Mouse (Mus musculus) skeletal muscle tissue, adult 2 months (tissue): Measurements from ENCODE around the gene Diexf.

Experiments
- DNase-seq: peaks from one replicate; pipeline ENCODE4 v3.0.0-alpha.2; 2012; ENCODE audit warnings: low read depth, low spot score

Gene Diexf

DNA sequence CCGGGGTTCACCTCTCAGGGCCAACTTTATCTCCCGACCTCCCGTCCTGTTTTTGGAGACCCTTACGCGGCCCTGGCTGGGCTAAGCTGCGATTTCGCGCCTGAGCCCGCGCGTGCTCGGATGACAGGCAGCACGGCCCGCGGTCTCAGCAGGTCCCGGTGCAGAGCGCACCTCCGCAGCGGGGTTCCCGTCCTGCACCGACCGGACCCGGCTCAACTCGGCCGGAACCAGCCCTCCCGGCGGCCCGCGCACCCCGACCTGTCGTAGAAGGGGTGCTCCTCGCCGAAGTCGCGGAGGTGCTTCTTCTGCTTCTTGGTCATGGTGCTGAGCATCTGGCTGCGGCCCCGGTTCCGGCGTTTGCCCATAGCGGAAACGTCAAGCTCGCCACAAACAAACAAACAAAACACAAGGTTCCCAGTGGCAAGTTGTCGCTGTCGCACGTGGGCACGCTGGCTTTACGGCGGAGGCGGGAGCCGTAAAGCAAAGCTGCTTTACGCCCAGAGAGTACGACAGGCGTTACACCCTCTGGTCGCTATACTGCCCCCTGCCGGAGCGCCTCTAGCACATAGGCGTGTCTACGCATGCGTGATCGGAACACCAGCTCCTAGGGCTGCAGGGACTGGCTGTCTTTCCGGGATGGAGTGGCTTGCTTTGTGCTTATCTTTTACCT is at the start of gene Diexf:
Gene Diexf, minus strand, starts transcription at position 487 of the 670 bp plus-strand sequence.
- peak; percentile 98 for DNase-seq

DNA sequence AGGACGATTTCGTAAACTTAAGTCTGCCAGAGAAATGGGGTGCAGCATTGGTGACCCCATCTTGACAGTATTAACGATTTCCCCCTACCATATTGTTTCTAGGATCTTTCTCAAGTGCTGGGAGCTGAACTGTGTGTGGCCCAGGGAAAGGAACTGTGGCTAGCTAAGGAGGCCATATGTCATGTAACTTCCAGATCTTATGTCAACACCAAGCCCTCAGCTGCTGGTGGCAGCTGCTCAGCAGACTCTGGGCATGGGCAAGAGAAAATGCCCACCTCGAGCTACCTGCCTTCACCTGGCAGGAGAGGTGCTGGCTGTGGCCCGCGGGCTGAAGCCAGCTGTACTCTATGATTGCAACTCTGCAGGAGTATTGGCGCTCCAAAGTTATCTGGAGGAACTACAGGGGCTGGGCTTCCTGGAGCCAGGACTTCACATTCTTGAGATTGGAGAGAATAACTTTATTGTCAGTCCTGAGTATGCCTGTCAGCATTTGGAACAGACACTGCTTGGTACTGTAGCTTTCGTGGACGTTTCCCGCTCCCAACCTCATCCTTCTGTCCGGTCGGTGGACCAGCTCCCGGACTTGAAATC is 44.2 kb upstream of the Diexf start:
- DNase-seq: no peak

DNA sequence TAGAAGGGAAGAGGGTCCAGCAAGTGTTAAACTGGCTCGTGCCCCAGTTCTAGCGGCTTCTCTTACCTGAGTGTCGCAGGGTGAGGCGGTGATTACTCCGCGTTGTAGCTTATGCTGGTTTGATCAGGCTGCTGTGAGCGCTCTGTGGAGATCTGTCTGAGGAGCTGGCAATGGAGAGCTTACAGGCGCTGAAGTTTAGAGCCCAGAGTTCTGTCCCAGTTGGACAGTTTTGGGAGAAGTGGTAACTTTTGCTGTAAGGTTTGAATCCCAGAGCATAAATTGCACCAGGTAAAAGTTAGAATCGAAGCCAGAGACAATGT is 43.7 kb upstream of the Diexf start:
- no peak for DNase-seq

DNA sequence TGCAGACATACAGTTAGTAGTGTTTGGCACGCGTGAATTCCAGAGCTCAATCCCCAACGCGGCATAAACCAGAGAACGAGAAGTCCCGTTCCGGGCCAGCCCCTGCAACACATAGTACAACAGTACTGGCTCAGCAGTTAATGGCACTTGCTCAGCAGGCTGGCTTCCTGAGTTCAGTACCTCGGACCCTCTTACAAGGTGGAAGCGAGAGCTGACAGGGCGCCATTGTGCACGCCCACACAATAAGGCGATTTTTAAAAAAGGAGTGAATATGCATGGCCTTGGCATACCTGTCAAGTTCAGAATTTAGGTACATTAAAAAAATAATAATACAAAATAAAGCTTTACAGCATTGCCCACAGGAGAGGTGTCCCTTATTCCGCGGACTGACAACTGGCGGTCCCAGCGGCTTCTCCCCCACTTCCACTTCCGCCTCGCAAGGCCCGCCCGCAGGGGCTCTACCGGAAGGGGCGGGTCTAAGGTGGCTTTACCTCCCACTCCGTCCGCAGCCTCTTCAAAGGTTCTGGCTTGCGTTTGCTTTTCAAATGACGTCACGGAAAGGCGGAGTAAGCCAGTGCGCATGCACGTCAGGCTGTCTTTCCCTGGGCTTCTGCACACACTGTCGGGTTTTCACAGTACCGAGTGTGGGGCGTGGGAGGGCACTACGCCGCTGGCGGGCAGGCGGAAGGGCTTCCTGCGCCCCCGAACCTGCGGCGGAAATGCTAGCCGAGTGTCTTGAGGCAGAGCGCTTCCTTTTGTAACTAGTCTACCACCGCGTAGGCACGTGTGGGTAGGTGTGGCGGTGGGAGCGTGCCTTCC is 43.1 kb upstream of the Diexf start:
- peak; percentile 98 for DNase-seq

DNA sequence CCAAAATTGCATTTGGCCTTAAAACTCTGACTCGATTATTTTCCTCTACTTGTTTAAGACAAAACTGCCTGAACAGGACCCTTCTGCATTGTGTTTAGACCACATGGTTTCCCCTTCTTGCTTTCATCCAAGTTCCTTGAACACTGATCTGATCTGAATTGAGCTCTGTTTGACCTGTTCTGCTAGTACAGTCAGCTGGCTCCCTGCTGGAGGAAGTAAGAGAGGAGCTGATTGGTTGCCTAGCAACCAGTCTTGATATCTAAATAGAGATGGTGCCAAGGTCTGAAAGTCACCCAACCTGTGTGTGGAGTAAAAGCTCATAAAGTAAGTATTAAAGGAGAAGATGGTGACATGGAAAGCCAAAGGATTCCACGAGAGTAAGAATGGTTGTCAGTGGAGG is 39.8 kb upstream of the Diexf start:
- peak; percentile 43 for DNase-seq

DNA sequence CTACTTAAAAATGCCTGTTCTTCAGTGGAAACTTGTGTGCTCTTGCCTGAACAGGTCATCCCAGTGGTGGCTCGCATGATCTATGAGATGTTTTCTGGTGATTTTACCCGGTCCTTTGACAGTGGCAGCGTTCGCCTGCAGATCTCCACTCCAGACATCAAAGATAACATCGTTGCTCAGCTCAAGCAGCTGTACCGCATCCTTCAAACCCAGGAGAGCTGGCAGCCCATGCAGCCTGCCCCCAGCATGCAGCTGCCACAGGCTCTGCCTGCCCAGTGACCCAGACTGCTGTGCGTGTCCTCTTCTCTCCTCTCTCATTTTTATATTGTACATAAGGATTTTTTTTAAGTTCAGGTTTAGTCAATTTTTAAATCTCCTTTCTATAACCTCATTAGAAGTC is 39.2 kb upstream of the Diexf start:
- no peak for DNase-seq

DNA sequence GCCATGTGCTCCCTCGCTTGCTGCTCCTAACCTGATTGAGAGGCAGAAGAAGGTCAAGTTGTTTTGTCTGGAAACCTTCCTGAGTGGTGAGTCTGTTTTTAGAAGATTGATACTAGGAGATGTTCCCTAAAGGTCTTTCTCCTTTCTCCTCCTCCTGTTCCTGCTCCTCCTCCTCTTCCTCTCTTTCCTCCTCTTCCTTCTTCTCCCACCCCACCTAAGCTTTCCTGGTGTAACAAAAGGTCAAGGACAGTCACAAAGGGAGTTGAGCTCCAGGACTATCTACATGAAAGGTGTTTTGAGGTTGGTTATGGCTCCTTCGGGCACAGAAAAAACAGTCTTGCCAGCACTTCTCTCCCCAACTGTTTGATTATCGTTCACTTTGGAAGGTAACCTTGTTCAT is 37.7 kb upstream of the Diexf start, which contains the start of gene A130010J15Rik:
Gene A130010J15Rik, plus strand, starts transcription at position 301 of the 400 bp plus-strand sequence.
- no peak for DNase-seq

DNA sequence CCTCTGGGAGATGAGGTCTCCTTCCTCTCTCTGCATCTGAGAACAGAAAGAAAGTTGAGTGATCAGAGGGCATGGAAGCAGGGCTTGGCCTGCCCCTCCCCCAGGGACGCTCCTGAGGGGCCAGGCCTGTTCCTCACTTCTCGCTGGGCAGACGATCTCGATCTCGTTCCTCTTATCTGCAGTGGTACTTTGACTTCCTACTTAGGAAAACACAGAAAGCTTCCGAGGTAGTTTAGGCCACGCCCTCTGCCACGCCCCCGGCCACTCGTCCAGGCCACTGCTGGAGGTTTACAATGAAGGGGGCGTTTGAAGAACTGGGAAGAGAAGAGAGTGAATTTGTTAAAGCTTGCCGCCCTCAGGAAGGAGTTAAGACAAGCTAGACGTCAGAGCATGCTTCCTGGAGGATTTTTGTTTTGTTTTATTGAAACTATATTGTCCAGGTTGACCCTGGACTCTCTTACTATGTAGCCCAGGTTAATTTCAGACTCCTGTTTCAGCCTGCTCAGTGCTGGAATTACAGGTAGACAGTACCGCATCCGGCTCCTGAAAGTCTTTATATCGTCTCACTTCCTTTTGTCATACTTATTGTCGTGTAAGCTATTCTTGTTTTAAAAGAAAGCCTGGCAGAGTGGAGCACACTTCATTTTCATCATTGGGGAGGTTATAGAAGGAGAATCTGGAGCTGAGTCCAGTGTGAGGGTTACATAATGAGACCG is 30.4 kb upstream of the Diexf start:
- no peak for DNase-seq

DNA sequence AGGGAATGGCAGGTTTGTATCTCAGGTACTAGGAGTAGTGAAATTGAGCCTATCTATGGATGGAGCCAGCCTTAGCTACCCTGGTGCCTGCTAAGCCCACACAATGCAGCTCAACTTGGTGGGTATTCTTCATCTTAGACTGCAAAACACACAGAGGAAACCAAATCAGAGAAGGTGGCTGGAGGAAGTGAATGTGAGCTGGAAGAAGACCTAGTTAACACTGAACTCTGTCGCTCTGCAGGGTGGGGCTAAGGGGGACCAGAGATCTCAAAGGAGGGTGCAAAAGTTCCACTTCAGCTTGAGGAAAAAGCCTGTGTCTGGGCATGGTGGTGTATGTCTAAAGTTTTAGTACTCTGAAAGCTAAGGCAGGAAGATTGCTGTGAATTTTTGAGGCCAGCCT is 29.5 kb upstream of the Diexf start:
- no peak for DNase-seq

DNA sequence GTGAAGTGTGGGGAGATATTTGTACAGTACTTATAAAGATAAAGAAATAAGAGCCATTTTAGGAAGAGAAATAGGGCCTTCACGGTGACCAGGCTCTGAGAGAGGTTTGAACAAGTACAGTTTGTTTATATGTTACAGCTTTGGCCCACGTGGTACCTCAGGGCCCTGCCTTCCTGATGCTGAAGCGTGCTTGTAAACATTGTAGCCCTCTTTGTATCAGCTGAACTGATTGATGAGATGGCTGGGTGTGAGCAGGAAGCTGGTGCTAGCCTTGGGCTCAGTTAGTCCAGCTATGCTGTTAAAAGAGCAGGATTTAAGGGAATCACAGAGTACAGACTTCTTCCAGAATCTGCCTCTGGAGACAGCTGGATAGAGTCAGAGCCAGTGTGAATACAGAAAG is 29.1 kb upstream of the Diexf start:
- no peak for DNase-seq

DNA sequence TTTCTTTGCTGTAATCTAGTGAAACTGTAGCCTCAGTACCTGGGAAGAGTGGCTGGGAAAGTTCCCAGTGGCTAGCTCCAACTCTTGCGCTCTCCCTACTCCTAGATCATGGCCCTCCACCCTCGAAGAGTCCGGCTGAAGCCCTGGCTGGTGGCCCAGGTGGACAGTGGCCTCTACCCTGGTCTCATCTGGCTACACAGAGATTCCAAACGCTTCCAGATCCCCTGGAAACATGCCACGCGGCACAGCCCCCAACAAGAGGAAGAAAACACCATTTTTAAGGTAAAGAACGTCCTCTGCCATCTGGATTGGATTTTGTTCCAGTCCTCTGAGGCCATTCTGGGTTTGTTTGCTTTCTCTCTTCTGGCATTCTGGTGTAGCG is 27.0 kb upstream of the Diexf start:
- no peak for DNase-seq

DNA sequence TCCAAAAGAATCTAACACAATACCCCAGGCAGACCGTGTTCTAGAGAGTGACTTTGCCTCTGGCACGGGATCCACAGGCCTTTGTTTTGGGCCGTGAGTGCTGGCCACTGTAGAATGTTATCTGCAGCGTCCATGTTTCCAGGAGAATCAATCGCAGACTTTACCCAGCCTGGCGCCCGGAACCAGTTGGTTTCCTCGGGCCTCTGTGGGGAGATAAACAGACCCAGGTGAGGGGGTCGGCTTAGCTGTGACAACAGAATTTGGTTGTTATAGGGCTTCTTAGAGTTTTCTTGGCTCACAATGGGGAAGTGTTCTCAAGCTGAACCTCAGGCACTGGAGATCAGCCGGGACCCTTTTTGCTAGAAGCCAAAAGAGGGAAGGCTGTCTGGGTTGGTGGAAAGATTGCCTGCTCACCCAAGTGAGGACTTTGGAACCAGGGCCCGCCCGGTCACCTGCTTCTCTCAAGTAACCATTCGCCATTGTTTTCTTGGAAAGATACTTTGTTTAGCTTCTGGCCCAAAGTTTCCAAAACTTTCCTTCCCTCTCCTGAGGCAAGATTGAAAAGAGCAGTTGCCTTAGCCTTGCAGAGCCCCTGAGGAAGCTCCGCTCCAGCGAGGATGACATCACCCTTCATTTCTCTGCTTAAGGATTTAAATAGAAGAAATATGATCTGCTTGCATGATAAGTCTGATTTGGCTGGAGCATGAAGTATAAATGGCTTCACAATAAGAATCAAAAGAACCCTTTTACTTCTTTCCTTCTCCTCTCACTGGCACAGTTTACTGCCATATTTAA is 26.4 kb upstream of the Diexf start:
- DNase-seq: no peak

DNA sequence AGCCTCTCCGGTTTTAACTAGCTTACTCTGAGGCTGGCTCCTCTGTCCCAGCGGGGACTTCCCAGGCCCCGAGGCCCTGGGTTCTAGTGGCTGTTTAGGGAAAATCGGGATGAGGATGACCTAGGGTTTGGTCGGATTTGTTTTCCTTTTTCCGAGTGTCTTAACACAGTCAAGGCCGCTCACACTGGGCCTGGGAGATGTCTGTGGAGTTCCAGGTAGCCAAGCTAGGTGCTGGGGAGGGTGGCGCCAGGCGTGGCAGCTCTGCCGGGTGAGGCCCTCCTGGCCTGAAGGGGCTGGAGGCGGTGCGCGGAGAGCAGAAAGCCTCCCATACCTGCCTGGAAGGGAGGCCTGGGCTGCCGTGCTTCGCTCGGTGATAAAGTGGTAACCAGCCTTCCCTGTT is 23.5 kb upstream of the Diexf start:
- DNase-seq: no peak

DNA sequence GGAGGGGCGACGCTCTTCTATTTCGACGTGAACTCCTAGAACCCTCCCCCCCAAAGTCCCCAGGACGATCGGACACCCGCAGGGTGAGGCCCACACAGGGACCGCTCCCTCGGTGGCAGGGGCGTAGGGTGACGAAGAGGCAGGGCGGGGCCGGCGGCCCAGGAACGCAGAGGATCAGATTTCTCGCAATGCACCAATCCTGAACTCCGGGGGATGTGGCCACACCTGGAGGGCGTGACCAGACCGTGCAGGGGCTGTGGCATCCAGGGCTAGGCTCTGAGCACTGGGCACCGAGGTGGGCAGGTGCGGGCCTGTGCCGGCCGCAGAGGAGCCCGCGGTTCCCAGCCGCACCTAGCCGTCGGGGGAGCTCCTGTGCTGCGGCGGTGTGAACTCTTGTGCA is 22.8 kb upstream of the Diexf start, which contains the start of gene Irf6:
Gene Irf6, plus strand, starts transcription at position 240 of the 400 bp plus-strand sequence.
- no peak for DNase-seq

DNA sequence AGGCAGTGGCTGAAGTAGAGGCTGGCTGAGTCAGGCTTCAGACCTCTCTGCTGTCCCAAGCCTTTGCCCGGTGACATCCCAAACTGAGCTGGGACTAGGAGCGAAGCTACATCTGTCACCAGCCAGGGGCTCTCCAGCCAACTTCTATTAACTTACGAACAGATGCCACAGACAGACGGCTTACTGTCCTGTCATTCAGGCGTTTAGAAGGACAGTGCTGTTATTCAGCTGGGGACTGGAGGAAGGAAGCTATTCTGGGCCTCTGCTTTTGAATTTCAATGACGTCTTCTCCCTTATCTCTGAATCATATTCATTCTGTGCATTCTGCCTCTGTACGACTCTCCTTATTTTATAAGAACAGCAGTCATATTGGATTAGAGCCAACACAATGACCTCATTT is 21.1 kb upstream of the Diexf start:
- no peak for DNase-seq

DNA sequence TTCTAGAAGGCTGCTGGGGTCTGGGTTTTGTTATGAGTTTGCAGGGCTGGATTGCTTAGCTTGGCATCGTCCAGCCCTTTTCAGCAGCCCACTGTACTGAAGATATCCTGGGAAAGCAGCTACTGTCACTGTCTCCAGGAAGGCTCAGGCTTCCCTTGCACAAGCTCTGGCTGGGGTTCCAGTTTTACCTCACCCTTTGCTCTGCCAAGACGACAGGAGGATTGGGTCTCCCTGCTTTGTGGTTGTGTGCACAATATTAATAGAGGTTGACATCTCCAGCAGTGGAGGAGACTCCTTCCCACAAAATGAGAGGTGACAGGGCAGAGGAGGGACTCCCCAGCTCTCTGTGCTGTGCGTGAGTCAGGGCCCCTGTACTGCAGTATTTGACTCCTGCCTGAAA is 19.2 kb upstream of the Diexf start:
- DNase-seq: no peak

DNA sequence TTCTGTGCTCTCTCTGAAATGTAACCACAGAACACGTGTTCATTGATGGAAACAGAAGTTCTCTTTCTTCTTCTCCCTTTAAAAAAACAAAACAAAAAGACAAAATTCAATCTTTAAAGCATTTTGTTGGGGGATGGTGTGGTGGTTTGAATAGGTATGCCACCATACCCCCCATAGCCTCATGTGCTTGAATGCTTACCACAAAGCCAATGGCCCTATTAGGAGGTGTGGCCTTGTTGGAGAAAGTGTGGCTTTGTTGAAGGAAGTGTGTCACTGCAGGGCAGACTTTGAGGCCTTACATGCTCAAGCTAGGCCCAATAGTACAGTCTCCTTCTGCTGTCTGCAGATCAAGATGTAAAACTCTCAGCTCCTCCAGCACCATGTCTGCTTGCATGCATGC is 16.3 kb upstream of the Diexf start:
- DNase-seq: no peak

DNA sequence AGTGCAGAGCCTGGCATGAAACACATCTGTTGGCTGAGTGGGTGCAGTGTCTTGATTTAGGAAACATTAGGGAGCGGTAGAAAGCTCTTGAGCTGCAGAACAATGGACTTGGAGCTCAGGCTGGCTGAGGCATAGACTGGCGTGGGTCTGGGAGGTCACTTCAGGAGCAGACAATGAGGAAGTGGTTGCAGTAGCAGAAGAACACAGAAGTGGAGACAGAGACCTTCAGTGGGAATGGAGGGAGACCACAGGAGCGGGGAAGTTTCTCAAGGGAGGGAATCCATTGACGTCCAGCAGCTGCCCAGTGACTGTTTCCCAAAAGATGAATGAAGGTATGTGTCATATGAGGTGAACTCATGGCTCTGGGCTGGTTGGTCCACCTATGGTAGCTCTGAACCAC is 15.0 kb upstream of the Diexf start:
- no peak for DNase-seq

DNA sequence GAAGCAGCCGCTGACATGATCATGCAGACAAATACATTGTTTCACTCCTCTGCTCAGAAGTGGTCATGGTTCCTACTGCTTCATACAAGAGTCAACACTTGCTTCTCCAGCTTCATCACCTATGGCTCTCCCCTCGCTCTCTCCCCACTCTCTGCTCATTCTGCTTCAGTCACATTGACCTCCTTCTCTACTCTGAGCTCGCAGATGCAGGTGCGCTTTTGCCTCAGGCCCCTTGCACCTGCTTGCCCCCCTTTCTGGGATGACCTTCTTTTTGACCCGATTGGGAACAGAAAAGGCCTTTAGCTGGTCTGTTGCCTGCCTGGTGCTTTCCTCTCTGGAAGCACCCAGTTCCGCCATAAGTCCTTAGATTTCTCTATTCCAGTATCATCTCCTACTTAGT is 14.4 kb upstream of the Diexf start:
- no peak for DNase-seq

DNA sequence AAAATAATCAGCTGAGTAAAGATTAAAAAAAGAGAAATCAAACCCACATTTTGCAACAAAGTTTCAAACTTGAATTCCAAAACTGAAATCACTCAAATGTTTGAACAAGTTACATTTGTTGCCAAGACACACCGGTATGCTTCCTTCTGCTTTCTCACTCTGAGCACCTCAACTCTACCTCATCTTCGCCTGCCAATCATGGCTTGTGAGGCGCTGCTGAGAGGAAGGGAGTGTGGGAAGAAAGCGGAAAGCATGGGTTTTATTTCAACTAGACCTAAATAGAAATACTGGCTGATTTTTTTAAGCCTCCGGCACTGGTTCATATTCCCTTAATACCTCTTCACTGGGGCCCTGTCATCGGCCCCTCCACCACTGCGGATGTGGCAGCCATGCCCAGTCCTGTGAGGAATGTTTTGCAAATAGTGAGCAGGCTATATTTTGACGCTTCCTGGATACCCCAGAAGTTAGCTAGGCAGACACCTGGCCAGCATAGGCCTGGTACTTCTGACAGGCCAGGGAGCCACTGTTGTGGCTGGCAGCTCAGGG is 12.5 kb upstream of the Diexf start:
- no peak for DNase-seq

DNA sequence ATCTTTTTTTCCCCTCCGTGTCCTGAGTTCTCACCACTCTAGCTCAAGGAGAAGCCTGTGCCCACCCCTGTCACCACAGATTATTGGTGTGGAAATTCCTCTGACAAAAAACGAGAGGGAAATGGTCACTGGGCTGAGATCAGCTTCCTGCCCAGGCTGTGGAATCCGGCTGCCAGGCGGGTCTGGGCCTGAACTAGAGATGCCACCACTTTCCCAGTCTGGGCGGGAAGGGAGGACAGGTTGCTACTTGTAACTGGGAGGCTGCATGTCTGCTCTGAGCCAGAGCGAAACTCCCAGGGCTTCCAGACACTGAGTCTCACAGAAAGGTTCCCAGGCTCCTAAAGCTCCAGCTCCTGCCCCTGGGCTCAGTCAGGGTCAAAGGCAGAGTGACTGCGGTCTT is 11.0 kb upstream of the Diexf start:
- DNase-seq: no peak
